Mouse (Mus musculus): ENCODE data around the gene Lyrm1.

Gene Lyrm1

DNA sequence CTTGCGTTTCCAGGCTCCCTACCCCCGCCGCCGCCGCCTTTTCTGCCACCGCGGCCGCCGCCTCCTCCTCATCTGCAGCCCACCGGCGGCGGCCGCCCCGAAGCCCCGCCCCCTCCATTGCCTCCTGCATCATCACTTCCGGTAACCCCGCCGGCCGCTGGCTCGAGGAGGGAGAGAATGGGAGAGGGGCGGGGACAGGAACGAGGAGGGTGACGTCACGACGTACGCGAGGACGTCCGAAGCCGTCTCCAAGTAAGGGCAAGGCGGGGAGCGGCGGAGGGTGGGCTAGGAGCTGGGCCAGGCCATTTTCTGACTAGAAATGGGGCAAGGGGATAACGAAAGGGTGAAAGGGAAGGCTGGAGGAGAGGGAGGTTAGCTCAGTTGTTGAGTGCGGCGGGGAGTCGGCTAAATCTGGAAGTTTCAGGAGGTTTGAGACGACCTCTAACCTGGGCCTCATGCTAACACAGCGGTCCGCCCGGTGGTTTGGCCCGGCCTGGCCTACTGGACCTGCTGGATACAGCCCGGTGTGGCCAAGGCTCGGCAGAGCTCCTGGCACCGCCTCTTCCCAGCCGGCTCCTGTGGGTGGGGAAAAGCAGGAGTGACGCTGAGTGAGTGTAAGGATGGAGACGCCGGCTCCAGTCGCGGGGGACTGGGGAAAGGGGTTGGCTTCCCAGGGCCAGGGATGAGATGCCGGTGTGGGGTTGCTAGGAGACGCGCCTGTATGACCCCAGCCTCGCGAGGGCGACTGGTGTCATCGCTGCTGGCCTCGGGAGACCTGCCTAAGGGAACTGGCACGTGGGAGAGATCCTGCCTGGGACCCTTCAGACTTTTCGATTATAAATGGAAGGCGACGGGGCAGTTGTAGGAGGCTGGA, at the start of gene Lyrm1, which contains the start of gene Dcun1d3:
TSS of gene Lyrm1 (plus strand) at position 223 of the 874 bp plus-strand sequence.
TSS of gene Dcun1d3 (minus strand) at position 660 of the 874 bp plus-strand sequence.
- DNase-seq (ENCODE audit: low spot score in 2 of 2), result peak; percentile 95

DNA sequence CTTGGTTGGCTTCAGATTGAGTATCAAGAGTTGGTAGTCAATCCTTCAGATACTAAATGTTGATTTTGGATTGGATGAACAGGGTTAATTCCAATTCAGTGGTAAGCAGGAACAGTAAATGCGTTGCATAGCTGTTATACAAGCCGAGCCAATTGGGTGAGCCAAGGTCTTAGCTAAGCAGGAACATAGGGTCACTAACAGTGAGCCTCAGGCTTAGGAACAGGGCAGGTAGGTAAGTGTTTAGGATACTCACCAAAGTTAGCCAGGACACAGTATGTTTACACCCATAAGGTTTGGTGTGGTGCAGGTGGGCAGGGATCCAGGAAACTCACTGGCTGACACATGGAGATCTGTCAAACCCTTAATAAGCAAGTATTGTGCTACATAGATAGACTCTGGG, 48.3 kb upstream of the Lyrm1 start:
- DNase-seq (ENCODE audit: low spot score in 2 of 2), result no peak

DNA sequence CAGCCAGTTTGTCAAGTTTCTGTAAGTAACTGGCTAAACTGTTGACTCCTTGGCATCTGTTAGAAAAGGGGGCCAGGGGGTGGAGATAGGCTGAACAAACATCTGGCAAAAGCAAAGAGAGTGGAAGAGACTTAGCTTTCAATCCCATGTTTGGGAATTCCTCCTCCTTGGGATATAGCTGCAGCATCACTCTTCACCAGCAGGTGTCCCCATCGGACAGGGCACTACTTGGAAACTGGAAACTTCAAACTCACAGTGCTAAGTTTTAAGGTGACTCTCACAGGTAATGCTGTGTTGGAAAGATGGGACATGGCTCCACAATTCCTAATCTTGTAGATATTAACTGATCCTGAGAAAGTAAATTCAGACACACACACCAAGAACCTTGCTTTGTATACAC, 46.6 kb upstream of the Lyrm1 start:
- DNase-seq (ENCODE audit: low spot score in 2 of 2), result peak; percentile 17 to 22

DNA sequence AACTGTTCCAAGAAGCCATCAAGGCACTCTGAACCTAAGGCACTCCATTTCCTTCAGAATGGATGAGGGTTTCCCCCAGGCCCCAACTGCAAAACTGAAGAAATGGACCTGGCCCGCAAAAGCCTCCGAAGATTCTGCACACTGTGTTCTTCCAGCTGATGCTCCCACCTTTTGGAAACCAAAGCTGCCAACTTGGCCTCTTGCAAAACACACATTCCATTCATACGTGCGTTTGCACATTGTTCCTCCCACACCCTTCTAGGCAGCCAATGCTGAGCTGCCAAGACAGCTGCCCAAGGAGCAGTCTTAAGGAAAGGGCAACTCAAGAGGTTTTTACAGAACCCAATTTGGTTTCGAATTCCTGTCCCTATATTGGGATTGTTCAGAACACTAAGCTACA, 44.9 kb upstream of the Lyrm1 start:
- DNase-seq (ENCODE audit: low spot score in 2 of 2), result no peak

DNA sequence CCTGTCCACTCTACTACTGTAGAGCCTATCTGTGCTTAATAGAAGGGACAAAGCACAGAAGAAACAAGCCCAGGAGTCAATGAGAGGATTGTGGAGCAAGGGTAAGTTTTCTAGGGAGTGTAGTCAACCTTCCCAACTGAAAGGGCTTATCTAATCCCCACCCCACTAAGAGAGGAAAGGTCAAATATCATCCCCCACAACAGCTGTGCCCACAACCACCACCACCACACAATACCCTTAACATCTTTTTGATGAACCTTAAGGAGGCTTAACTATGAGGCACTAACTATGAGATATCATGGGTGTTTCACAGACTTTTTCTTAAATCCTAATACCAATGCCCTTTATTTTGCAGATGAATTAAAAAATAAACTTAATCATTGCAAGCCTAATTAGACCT, 43.2 kb upstream of the Lyrm1 start:
- no peak for DNase-seq (ENCODE audit: low spot score in 2 of 2)

DNA sequence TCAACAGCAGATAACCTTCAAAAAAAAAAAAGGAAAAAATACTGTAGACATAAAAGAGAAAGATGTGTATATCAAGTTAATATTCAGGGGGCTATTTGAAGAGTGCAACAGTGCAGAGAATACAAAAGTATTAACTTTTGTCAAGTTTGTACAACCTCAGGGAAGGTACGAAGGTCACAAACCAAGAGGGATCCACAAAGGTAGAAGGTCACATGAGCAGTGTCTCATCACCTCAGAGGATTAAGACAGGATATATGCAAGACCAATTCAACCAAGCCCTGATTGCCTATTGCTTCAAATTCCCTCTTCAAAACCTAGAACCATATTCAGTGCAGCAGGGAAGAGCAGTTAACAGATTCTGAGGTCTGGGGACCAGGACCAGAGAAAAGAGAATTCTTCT, 42.5 kb upstream of the Lyrm1 start:
- no peak for DNase-seq (ENCODE audit: low spot score in 2 of 2)

DNA sequence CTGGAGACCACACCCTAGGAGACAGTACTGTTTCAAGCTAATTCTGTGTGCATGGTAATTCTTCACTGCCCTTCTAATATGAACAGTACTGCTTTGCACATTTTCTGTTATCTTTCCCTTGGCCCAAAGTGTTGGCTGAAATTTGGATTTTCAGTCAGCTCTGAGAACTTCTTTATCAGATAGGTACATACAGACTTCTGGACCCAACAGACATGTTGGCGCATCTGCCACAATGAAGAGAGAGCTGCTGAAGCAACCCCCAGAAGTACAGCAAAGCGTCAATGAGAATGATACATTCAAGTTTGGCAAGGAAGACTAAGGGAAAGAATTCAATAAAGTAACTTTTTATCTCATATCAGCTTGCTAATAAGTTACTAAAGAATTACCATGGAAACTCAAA, 41.3 kb upstream of the Lyrm1 start:
- no peak for DNase-seq (ENCODE audit: low spot score in 2 of 2)

DNA sequence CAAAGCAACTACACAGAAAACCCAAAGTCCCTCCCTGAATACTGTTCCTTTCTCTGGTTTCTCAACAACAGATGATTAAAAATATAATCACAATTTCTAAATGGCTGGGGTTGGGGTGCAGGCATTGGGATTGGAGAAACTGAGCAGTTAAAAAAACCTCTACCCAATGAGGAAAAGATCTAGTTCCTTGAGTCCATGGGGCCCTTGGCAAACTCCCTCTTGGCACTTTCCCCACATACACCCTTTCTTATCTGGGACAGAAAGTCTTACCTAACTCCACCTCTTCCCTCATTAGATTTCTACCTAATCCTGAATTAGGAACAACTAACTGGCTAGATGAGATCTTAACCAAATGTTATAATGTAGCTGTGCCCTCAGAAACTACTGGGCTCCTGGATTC, 40.6 kb upstream of the Lyrm1 start:
- DNase-seq (ENCODE audit: low spot score in 2 of 2), result no peak

DNA sequence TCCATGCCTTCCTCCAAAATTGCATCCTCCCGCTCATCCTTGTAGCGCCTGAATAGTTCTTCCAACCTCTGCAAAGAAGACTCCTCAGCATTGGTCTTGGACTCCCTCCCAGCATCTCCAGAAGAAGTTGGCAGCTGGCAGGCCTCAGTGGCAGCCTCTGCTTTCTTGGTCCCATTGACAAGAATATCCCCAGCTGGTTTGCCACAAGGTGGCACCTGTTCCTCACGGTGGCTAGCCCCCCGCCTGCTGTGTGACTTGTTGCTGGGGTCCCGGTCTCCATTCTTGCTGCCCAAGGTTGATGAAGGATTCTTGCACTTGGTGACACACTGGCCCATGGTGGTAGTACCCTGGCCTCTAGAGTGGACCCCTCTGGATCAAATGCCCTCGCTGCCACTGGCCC, 36.2 kb upstream of the Lyrm1 start:
- DNase-seq (ENCODE audit: low spot score in 2 of 2), result no peak

DNA sequence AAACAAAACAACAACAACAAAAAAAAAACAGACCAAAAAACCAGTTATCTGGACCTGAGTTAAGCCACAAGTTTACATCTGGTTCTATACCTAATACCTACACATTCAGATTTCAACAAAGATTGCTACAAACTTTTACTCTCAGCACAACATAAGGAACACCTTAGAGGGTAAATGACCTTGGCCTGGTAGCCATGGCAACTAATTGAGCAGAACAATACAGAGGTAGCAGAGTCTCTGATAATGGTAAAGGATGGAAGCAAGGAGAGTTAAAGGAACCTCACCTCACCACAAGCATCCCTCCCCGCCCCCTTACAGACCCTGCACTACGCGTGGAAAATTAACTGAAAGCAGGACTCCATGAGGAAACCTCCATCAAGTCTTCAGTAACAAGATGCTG, 35.5 kb upstream of the Lyrm1 start:
- no peak for DNase-seq (ENCODE audit: low spot score in 2 of 2)

DNA sequence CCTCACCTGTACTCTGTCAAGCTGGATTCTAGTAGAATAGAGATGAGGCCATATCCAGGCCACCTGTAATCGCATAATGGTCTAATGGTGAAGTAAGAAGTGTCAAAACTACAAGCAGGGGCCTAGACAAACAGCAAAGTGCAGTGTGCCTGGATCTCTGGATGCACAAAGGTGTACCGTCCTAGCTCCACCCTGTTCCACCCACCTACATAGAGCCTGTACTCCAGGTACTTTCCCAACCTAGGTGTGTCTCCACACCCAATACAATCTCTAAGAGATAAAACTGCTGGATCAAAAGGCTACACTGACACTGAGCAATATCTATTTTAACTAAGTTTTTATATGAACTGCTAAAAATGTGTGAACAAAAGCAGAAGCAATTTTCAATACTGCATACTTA, 35.1 kb upstream of the Lyrm1 start:
- no peak for DNase-seq (ENCODE audit: low spot score in 2 of 2)

DNA sequence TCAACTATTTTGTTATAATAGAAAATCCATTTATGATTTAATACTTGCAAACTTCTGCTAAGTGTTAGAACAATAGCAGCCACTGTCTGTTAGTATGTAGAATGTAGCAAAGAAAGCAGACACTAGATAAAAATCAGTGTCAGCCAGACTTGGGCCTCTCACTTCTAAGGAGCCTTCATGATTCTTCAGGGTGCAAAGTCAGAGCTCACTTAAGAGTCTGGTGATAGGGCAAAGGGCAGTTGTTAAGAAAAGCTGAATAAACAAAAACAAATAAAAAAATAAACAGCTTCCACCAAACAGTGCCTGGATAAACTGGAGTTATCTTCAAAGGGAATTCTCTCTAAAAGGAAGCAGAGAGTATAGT, 34.7 kb upstream of the Lyrm1 start:
- no peak for DNase-seq (ENCODE audit: low spot score in 2 of 2)

DNA sequence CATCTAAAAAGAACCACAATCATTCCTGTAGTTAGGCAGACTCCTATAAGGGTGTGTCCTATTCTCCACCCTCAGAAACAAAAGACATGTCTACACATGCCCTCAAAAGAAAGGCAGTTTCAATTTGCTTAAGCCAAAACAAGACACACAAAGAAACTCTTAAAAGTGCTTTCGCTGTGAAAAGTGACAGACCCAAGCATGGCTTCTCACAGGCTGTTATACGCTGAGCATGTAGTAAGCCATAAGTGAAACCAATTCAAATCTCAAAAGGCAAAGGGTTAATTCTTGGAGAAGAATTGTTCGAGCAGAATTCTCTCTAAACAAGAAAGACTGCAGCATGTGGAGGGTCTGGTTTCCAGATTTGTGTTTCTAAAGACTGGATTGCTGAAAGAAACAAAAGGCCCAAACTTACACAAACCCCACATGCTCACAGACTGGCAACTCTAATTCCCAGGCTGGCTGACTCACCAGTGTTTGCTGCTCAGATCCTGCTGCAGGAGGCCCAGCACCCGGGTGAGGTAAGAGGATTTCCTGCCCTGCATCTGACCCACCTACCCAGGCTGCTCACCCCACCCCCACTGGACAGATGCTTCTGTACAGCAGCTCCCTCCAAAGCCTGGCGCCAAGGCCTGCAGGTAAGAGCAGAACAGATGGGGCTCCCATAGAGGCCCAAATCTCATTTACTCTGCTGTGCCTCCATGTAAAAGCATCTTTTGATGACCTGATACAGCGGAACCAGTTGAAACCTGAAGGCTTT, 34.1 kb upstream of the Lyrm1 start:
- DNase-seq (ENCODE audit: low spot score in 2 of 2), result peak; percentile 48 to 51

DNA sequence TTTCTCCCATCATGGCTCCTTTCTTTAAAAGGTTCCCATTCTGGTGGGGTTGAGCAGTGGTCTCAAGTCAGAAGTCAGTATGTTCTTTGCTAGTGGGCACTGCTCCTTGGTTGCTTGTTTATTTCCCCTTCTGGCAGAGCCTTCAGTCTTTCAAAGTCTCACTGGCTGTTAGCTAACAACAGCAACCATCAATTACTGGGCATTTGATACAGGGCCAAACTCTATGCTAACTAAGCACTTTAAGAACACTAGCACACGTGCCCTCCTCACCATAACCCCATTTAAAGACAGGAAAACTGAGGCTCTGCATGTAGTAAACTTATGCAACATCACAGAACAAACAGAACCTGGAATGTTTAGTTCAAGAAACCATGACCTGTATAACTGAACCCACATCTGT, 33.5 kb upstream of the Lyrm1 start:
- no peak for DNase-seq (ENCODE audit: low spot score in 2 of 2)

DNA sequence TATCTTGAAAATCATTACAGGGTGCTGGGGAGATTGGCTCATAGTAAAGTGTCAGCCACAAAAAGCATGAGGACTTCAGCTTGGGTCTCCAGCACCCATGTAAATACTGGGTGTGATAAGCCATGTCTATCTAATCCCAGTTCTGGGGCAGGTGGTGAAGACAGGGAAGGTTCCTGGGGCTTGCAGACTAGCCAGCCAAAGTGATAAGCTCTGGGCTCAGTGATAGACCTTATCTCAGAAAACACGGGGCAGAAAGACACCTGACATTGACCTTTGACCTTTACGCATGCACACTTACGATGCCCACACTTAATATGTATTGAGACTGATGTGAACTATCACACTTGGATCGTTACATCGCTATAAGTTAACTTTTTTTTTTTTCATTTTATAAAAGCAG, 31.2 kb upstream of the Lyrm1 start:
- no peak for DNase-seq (ENCODE audit: low spot score in 2 of 2)

DNA sequence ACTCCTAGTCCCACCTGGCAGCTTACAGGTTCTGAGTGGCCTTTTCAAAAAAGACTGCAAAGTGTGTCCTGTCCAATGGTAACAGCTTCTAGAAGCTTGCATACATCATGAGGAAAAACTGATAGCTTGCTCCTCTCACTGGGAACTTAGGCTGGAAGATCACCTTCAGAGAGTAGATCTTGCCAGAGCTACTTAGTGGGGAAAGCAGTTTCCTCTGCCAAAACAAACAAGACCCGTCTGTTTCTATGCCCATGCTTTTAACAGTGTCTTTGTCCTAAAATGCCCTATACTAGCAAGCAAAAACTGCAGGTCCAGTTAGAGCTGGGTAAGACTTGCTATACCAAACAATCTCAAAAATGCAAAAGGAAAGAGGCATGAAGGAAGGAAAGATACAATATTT, 29.5 kb upstream of the Lyrm1 start:
- no peak for DNase-seq (ENCODE audit: low spot score in 2 of 2)

DNA sequence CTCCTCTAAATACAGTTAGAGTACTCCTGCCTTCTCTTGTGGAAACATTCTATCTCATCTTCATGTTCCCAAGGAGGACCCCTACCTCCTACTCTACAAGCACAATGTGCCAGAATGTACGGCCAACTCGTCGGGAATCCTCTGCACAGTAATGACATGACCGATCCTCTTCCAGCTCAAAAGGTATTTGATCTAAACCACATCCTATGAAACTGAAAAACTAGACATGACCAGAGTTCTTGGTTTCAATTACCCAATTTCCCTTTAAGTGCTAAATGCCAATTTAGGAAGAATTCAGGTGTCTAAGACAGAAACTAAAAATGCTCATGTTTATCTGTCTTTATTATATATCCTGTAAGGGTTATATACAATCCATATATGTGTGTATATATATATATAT, 23.5 kb upstream of the Lyrm1 start:
- DNase-seq (ENCODE audit: low spot score in 2 of 2), result no peak

DNA sequence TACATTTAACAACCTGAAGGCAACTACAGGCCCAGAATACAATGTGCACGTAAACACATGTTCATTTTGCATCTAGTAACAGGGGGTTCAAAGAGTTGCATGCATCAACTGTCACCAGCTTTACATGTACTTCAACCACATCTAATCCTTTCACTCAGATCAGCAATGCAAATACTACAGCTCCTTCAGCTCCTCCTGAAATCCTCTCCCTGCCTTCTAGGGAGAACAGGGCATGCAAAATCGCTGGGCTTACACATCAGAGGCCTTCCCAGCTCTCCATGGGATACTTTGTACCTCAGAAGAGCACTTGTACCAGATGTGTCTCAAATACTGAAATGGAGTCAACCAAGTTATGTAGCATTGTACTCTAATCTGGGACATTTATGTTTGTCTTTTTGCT, 22.6 kb upstream of the Lyrm1 start:
- DNase-seq (ENCODE audit: low spot score in 2 of 2), result no peak

DNA sequence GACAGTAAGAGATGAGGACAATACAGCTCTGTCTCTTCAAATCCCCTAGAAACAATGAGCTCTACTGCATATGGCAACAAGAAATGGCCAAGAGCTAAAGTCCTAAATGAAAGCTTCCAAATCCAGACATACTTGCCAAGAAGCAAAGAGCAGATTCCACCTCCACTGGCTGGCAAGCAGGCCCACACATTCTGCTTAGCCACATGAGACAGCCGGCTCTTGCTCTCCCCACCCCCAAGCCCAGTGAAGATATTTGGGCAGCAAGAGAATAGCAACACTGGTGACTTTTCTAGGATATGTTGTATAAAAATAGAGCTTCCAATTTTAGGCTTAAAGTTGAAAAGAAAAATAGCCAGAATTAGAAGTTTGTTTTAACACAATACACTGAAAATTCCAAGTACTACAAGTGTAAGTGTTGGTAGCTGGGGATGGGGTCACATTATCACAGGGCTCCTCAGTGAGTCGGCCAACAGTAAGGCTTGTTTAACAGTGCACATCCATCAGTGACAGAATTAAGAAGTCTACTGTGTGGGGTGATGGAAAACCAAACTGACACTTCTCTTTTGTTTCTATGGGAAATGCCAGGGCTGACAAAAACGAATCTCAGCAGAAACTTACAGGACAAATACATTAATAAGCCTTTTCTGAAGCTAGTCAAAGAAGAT, 19.8 kb upstream of the Lyrm1 start:
- DNase-seq (ENCODE audit: low spot score in 2 of 2), result no peak

DNA sequence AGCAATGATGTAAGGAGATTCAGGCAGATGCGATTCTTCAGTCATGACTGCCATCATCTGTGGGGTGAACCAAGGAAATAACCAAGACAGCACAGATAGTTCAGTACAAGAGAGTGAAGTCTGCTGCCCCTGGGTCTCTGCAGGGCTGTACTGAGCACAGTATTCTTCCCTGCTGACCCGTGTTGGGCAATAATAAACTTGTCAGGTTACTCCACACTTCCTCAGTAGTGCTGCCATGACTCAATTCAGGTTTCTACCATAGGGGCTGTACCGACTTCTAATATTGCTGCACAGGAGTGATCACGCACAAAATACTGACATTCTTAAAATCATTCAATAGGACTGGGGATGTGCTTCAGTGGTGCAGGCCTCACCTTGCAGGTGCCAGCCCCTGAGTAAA, 16.5 kb upstream of the Lyrm1 start:
- DNase-seq (ENCODE audit: low spot score in 2 of 2), result no peak

DNA sequence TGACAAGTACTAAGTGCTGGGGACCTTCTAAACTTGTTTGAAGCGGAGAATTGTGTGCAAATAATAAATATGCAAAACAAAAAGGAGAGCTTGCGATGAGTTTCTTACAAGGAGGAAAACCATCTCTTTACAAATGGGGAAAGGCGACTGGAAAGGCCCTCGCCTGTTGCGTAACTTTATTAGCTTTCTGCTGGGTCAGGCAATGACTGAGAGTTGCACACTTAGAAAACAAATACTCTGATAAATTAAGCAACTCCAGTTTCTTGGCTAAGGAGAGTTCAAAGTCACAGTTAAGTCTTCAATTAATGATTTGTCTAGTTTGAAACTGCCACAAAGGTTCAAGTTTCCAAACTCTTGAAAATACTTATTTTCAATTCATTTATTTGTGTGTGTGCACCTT, 15.3 kb upstream of the Lyrm1 start:
- no peak for DNase-seq (ENCODE audit: low spot score in 2 of 2)

DNA sequence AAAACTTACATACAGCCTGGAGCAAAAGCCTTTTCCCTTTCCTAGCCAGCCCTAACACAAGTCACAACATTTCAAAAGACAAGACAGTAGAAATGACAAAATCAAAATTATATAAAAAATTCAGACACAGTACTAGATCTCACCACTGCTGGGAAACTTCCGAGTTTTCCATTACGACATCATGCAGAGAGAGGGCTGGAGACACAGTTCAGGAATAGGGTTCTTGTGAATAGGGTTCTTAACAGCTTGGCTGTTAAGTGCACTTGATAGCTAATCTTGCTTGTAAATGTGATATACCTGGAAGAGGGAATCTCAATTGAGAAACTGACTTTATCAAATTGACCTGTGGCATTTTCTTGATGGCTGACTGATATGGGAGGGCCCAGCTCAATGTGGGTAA, 14.4 kb upstream of the Lyrm1 start:
- no peak for DNase-seq (ENCODE audit: low spot score in 2 of 2)

DNA sequence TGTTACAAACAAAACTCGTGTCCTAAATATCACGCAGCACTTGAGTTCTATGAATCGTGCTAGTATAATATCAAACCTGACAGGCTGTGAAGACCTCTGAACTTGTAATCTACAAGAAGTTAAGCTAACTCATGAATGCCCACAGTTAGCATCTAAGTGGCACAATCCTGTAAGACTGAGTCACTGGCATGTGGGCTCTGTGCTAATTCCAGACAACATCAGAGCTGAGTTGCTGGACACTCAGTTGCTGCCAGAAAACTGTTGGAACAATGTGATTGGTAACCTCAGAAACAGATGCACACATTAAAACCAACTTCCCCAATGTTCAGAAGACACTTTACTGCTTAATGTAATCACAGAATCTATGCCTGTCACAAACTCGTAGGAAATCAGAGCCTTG, 7.8 kb upstream of the Lyrm1 start:
- DNase-seq (ENCODE audit: low spot score in 2 of 2), result no peak
